Mouse (Mus musculus) ES-CJ7 (cell line): Measurements from ENCODE around the gene Tssk2.
A peak's percentile ranks its signal among the peaks of the same experiment; 100 is the strongest.

Source experiments
- DNase-seq: peaks from one replicate; pipeline ENCODE4 v3.0.0; 2011; ENCODE audit warnings: low read depth, low spot score

Gene Tssk2

DNA sequence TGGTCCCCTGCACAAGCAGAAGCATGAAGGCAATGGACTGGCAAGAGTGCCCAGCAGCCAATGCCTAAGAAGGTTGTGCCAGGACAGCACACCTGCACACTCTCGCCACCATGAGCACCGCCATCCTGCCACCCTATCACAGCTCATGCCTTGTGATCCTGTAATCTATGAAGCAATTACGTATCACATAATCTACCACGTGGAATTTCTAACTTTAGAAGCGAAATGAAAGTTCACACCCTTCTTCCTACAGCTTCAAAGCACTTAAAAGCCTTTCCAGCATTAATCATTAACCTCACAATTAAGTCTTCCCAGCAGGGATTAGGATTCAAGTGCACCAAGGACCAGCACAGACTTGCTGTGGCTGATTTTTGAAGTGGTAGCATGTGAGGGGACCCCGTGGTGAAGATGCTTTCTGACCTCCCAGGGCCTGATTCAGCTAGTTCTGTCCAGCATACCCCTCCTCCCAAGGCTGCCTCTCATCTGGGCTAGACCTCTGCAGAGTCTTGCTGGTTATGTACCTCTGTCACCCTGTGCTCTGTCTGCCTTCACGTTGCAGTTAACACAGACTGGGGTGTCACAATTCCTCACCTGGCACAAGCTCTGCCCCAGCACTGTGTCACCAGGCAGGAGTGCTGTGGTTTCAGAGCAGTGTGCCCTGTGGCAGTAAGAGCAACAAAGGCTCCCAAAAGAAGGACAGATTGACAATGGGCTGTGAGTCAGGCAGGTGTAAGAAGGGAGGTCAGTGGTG is 46.8 kb downstream of the Tssk2 start:
- DNase-seq, result peak; percentile 61

DNA sequence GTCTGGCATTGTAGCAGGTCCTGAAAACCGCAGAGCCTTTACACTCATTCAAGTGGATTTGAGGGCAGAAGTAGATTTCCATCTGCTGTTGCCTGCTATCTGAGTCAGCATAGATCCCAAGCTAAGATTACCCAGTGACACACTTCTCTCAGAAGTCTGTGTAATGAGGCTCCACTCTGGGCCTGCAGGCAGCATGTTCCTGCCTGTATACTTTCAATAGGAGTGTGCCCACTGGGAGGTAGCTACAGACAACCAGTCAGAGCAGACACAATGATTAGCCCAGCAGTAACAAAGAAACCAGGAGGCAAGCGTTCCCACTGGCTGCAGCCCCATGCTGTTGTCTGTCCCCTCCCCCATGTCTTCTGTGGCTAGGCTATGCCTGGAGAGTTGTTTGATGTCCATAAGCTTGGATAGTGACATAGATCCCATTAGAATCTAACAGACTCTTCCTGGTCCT is 51.0 kb downstream of the Tssk2 start:
- DNase-seq, result no peak
